Mouse (Mus musculus): ENCODE data around the gene Ttc21a. TPM values are rescaled to one million over a fixed set of nuclear protein-coding genes. Genes with fewer than 3 reads are reported as not detected.

The Ttc21a gene
- total and polyA plus RNA-seq, 3 experiments, result 0.21 to 0.47 TPM; not detected in 1

DNA sequence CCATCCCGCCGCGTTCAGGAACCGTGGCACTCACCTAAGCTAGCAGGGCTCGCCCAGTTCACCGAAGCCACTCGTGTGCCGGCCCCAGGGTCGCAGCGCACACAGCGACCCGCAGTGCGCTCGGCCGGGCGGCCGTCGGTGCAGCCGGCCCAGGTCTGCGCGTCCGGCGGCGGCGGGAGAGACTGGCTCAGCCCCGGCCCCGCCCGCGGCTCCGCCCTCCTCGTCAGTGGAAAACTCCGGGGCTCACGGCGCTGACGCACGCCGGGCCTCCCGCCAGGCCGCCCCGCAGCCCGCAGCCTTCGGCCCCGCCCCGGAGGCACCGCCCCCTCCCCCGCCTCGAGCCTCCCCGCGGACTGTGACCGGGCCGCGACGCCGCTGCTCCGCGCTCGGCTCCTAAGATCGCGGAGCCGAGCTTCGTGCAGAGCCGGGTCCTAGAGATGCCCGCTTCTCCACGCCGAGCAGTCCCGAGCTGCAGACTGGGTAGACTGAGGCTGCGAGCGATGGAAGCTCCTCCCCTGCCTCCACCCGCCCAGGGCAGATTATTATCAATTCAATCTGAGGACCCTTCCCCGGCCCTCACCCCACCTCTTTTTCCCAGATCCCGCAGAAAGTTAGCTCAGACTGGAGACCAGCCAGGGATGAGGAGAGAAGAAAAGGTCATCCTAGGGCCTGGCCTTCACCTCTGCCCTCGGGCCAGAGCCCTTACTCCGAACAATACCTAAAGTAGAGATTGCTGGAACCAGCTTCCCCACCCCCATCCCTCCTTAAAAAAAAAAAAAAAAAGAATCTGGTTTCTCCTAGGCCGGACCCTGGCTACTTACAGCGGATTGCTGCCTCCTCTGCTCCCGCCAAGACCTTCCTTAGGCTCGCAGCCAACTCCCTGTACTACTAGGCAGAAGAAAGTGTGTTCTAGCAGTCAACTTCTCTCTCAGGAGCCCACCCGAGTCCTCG lies 46.5 kb downstream of the Ttc21a start (continued):
- TF ChIP-seq MYC (IDR thresholded peaks at IDR 0.05; ENCODE audit: low read depth, low read length), result no peak

DNA sequence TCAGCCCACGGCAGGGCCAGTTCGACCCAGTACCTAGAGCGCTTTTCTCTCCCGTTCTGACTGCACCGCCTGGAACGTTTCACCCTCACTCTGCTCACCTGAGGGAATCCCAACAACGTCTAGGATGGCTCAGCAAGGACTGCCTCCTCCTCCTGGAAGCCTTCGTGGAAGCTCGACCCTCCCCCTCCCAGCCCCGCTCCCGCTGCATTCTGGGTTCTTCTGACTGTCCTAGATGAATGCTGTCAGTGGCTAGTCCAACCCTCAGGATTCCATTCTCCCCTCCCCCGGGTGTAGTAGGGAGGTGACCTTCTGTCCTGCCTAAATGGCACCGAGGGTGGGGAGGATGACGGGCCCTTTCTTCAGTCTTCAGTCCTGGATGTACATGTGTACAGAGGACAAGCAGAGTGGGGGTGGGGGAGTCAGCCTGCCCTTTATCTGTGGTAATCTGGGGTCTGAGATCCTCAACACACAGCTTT lies 47.2 kb downstream of the Ttc21a start, which contains the start of gene Csrnp1:
Gene Csrnp1, minus strand, starts transcription at position 123 of the 476 bp plus-strand sequence.
- in situ Hi-C loops (cut with MboI; ENCODE audit: low pct_ligation_motif_present, low pct_unique_long_range_greater_than_20kb, low sequenced_read_pairs), result no loop called here
- Histone ChIP-seq H3K4me2 (ENCODE audit: insufficient read depth, low read depth, poor library complexity, severe bottlenecking) (peak within 1 kb of the TSS; percentile 89), H3K27ac (ENCODE audit: insufficient read depth, low read depth) (peak within 1 kb of the TSS; percentile 48), H3K9ac (ENCODE audit: insufficient read depth, low read depth) (peak within 1 kb of the TSS; percentile 46; the same call in 1 of the 2 replicates), H3K79me2 (replicated peaks; ENCODE audit: control insufficient read depth, extremely low read depth, insufficient read depth, poor library complexity, severe bottlenecking) (peaks cover 17% of the 10 kb centered on the region), H3K4me3 (replicated peaks in 1 of 3; ENCODE audit: low read depth in 2 of 3, low read length in 2 of 3, poor library complexity in 1 of 3) (peak within 1 kb of the TSS; percentile 73 to 90 (median 79)), H3K36me3 (replicated peaks in 1 of 2; ENCODE audit: control insufficient read depth in 1 of 2, insufficient read depth in 1 of 2, low read length in 1 of 2) (no peaks in the 10 kb centered on the region), H3K9me3 (replicated peaks; ENCODE audit: low read length) (no peaks in the 10 kb centered on the region), H3K27me3 (replicated peaks) (peaks cover 6% of the 10 kb centered on the region), H3K4me1 (ENCODE audit: control insufficient read depth in 1 of 2, insufficient read depth in 2 of 2) (peaks cover 13 to 50% of the 10 kb centered on the region in 2 experiments)
- TF ChIP-seq SIN3A (IDR thresholded peaks at IDR 0.05; ENCODE audit: low read length) (no peak), SMC3 (IDR thresholded peaks at IDR 0.05; ENCODE audit: low read depth, low read length) (no peak), ZMIZ1 (IDR thresholded peaks at IDR 0.05; ENCODE audit: low read depth, low read length) (no peak), GABPA (IDR thresholded peaks at IDR 0.05; ENCODE audit: insufficient replicate concordance, low read depth, low read length) (no peak), CHD2 (IDR thresholded peaks at IDR 0.05; ENCODE audit: low read length) (no peak), USF2 (conservative IDR thresholded peaks at IDR 0.05; ENCODE audit: low read depth, low read length) (no peak)
- DNase-seq (ENCODE audit: extremely low read depth), result no peak
- dilution Hi-C loops (cut with MboI; ENCODE audit: extremely low pct_ligation_motif_present, extremely low pct_unique_long_range_greater_than_20kb, low sequenced_read_pairs), result no loop called here

DNA sequence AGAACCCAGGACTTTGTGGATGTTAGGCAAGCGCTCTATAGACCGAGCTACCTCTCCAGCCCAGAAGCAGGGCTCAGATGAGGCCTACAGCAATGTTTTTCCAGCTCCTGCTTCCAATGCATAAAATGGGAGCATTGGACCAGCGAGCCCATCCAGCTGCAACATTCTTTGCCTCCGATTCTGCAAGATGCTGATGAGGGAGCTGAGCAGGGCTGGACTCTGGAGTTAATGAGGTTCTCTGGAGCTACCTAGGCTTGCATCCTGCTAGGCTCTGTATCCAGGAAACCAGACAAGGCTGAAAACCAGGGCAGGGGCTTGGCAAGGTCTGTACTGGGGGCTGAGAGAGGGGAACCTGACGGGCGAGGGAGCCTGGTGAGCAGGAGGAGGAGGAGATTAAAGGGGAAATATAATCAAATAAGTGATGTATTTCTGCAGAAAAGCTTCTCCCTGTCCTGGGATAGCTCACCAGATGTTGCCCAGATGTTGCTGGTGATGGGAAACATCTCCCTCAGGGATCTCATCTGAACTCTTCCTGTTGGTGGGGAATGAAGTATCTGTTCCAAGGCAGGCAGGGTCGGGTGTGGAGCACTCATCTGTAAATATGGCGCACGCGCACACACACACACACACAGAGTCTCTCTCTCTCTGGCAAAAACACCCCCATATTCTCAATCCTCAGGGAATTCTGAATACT lies 48.6 kb downstream of the Ttc21a start:
- peaks cover 5 to 37% of the 10 kb centered on the region in 2 experiments; a peak in 3 of 4 replicates for H3K4me1 ChIP-seq (ENCODE audit: control insufficient read depth in 1 of 2, insufficient read depth in 2 of 2)
- no peak overlapping the region for H3K27ac ChIP-seq (ENCODE audit: insufficient read depth, low read depth)
- peaks cover 6% of the 10 kb centered on the region for H3K27me3 ChIP-seq (replicated peaks)
- peaks cover 3% of the 10 kb centered on the region for H3K79me2 ChIP-seq (replicated peaks; ENCODE audit: control insufficient read depth, extremely low read depth, insufficient read depth, poor library complexity, severe bottlenecking)
- H3K9ac ChIP-seq (ENCODE audit: insufficient read depth, low read depth), result no peak overlapping the region
- H3K4me2 ChIP-seq (ENCODE audit: insufficient read depth, low read depth, poor library complexity, severe bottlenecking), result no peak overlapping the region
- no peaks in the 10 kb centered on the region for H3K36me3 ChIP-seq (replicated peaks in 1 of 2; ENCODE audit: control insufficient read depth in 1 of 2, insufficient read depth in 1 of 2, low read length in 1 of 2)
- no peak overlapping the region for H3K4me3 ChIP-seq (replicated peaks in 1 of 3; ENCODE audit: low read depth in 2 of 3, low read length in 2 of 3, poor library complexity in 1 of 3)
- DNase-seq (ENCODE audit: extremely low read depth), result no peak
- in situ Hi-C loops (cut with MboI; ENCODE audit: low pct_ligation_motif_present, low pct_unique_long_range_greater_than_20kb, low sequenced_read_pairs), result no loop called here
- no peak for TF ChIP-seq CTCF (conservative IDR thresholded peaks at IDR 0.05 in 1 of 2, IDR thresholded peaks at IDR 0.05 in 1 of 2; ENCODE audit: low read depth in 2 of 2, low read length in 2 of 2)
- no peak for TF ChIP-seq MEF2A (IDR thresholded peaks at IDR 0.05; ENCODE audit: borderline replicate concordance, low read depth, low read length)
- no peak for TF ChIP-seq CHD1 (IDR thresholded peaks at IDR 0.05; ENCODE audit: low read depth, low read length)
- no peak for TF ChIP-seq MYC (IDR thresholded peaks at IDR 0.05; ENCODE audit: low read depth, low read length)
- no peak for TF ChIP-seq ZKSCAN1 (IDR thresholded peaks at IDR 0.05; ENCODE audit: borderline replicate concordance, low read depth, low read length)
- TF ChIP-seq MXI1 (IDR thresholded peaks at IDR 0.05; ENCODE audit: low read depth, low read length), result no peak
- TF ChIP-seq CHD2 (IDR thresholded peaks at IDR 0.05; ENCODE audit: low read length), result no peak
- TF ChIP-seq JUND (conservative IDR thresholded peaks at IDR 0.05; ENCODE audit: low read depth, low read length), result no peak
- no peak for TF ChIP-seq MAX (IDR thresholded peaks at IDR 0.05; ENCODE audit: low read length)
- no peak for TF ChIP-seq ZMIZ1 (IDR thresholded peaks at IDR 0.05; ENCODE audit: low read depth, low read length)
- TF ChIP-seq USF2 (conservative IDR thresholded peaks at IDR 0.05; ENCODE audit: low read depth, low read length), result no peak
- TF ChIP-seq SIN3A (IDR thresholded peaks at IDR 0.05; ENCODE audit: low read length), result no peak
- no peak for TF ChIP-seq UBTF (IDR thresholded peaks at IDR 0.05; ENCODE audit: low read depth, low read length)
- no peak for TF ChIP-seq EP300 (IDR thresholded peaks at IDR 0.05; ENCODE audit: low read length)
- no peak for TF ChIP-seq RCOR1 (conservative IDR thresholded peaks at IDR 0.05; ENCODE audit: low read depth, low read length)
- no peak for TF ChIP-seq KAT2A (IDR thresholded peaks at IDR 0.05; ENCODE audit: insufficient replicate concordance, low read length)
- no peak for TF ChIP-seq E2F4 (IDR thresholded peaks at IDR 0.05; ENCODE audit: insufficient replicate concordance, low read depth, low read length)
- no peak for TF ChIP-seq NRF1 (IDR thresholded peaks at IDR 0.05; ENCODE audit: low read depth, low read length)
- H3K9me3 ChIP-seq (replicated peaks; ENCODE audit: low read length), result no peaks in the 10 kb centered on the region
- dilution Hi-C loops (cut with MboI; ENCODE audit: extremely low pct_ligation_motif_present, extremely low pct_unique_long_range_greater_than_20kb, low sequenced_read_pairs), result no loop called here
